Mouse (Mus musculus) spleen, postnatal 4 days (tissue): ENCODE results near the gene Gm49601.

Source experiments
- DNase-seq, 2 experiments: peaks; one replicate each; pipeline ENCODE4 v3.0.0; 2022; ENCODE audit warnings: low spot score in 2 of 2

Gene Gm49601

DNA sequence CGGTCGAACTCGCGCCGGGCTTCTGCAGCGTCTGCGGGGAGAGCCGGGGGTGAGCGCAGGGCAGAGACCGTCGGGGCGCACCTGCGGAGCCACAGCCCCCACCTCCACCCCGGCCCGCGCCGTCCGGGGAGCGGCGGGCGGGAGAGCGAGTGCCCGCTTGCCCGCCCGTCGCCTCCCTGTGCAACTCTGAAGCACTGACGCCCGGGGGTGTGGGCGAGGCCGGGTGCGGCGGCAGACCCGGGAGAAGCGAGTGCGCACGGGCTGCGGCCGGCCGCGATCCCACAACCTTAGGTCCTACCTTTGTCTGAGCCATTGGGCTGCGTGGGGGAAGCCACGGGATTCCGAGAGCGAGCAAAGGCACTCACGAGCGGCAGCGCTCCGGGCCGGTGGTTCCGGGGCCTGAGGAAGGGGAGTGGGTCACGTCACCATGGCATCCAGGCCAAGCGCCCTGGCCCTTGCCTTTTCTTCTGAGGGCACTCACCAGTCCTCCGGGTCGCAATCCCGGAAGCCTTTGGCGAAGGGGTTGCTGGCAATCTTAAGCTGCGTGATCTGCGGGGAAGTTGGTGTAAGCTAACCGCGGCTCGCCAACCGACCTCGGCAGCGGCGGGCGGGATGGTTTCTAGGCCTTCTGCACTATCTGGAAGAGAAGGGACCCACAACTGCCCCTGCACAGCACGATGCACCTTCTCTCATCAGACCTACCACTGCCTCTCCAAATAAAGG lies 43.6 kb downstream of the Gm49601 start:
- DNase-seq, result no peak

DNA sequence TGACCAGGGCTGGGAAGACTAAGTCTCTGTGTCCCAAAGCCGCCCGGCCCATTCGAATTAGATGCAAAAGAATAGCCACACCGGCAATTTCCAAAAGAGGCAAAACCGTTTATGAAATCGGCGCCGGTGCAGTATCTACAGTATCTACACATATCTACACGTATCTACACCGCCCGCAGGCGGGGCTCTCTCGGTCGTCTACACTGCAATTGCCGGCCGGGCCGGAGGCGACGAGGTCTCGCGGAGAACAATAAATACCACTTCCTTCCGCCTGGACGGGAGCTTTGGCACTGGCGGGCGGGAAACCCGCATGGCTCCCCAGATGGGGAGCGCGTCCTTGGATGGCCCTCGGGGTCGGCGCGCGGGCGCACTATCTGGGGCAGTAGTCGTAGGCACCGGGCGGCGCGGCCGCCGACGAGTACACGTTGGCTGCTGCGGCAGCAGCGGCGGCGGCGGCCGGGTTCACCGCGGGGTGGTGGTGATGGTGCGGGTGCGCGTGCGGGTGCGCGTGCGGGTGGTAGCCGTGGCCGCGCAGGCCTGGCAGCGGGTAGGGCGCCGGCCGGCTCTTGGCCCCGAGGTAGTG lies 44.5 kb downstream of the Gm49601 start:
- DNase-seq, result no peak

DNA sequence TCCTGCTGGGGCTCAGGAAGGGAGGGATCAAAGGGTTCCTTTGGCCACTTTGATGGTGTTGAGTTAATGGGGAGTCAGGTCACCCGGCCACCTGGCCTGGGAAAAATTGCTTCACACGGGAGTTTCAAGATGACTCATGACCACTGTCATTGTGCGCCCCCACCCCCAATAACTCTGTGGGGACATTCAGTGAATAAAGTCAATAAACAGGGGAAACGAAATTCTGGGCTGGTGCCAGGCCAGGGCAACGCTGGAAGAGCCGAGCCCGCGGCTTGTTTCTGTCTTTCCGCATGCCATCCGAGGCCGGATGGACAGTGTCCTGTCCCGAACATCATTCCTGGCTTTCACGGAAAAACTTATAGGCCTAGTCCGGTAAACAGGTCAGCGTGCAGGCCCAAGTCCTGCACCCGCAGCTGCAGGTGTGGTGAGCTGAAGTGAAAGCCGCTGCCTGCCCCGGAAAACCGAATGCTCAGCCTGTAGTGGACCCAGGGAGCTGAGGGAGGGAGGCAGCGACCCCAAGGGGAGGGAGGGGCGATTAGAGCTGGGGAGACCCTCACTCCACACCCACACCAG lies 45.1 kb downstream of the Gm49601 start:
- DNase-seq, result no peak

DNA sequence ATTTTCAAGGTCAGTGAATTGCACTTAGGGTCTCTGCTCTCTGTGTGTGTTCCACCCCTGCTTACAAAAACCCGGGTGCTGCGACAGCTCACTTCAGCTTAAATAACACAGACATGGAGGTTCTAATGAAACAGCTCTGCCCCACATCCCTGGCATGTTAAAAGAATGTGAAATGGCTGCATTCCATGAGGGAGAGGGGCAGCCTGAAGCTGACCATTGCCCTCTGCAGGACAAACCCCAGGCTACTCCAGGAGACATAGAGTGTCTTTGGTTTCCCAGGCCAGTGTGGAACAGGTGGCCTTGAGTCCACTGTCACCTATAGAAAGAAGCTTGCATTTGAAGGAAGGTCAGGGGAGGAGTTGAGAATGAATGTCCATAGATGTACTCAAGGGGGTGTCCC lies 45.8 kb downstream of the Gm49601 start:
- no peak for DNase-seq

DNA sequence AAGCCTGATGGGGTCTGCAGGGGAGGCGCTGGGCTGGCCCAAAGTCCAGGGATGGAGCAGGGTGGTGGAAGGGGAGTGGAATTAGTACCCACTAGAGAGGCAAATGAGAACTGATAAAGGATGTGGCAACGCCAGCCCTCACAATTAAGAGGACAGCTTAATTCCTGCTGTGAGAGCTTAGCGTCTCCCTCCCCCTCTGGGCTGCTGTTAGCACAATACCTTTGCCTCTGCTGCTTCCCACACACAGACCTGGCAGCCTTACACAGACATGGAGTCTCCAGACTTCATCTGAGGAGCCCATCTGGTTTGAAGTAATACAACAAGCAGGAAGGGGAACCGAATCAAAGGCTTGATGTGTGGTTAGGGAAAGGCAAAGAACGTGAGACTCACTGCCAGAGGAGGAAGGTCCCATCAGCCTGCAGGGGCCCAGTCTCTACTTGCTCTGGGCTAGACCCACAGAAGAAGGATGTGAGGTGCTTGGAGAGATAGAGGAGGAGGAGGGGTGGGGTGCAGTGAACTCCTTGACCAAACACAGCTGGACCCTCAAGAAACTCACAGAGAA lies 48.5 kb downstream of the Gm49601 start:
- no peak for DNase-seq

DNA sequence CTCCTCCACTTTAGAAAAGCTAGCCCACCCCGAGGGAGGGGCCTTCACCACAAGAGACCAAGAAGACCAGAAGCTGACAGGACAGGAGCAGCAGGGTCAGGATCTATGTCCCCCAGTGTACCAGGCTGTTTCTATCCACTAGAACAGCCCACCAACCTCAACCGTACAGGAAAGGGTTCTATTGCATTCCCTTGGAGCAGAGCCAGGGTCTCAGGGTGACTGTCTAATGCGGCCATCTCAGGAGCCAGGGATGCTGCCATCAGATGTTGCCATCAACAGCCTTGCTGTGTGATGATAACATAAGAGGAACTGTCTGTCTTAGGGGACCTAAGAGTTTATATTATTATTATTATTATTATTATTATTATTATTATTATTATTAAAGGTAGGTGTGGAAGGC lies 49.2 kb downstream of the Gm49601 start:
- no peak for DNase-seq

DNA sequence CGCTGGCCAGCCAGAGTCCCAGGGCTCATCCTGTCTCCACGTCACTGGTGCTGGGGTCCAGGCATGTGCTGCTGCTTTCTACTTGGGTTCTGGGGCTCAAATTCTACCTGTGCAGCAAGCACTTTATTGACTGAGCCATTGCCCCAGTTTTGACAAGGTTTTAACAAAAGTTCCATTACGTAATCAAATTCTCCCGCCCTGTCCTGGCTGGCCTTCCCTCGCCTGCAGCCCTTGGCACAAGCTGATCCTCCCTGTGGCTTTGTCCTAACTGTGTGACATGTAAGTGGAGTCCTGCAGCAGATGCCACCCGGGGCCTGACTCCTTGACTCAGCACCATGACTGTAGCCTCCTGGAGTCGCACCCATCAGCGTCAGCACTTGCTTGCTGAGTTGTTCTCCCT lies 52.0 kb downstream of the Gm49601 start:
- DNase-seq, result no peak
